Mouse (Mus musculus) brain, embryonic 14.5 days (tissue): ENCODE measurements at regions not wholly inside any gene's neighbourhood (a gene's known extent, or its start where the extent isn't known, plus 50 kb on each side); places are given as distances from the start of the nearest gene placed in this dataset.
A peak's percentile ranks its signal among the peaks of the same experiment; 100 is the strongest.

ENCODE experiments used
- DNase-seq: peaks from one replicate; pipeline ENCODE4 v3.0.0-alpha.2; 2011; ENCODE audit warnings: low read depth
- CTCF ChIP-seq: fragments of 200-500 bp; IDR thresholded peaks from 2 replicates; pipeline ENCODE4 v1.5.1; 2012; ENCODE audit warnings: inconsistent platforms, mild to moderate bottlenecking, moderate library complexity, borderline replicate concordance; ENCODE audit not compliant: insufficient read depth, insufficient read length; ENCODE audit errors: extremely low read depth
- POLR2A ChIP-seq: fragments of 200-500 bp; IDR thresholded peaks from 2 replicates; pipeline ENCODE4 v1.6.1; 2012; ENCODE audit warnings: mild to moderate bottlenecking, inconsistent platforms, borderline replicate concordance; ENCODE audit not compliant: poor library complexity, insufficient read depth, insufficient read length, severe bottlenecking; ENCODE audit errors: extremely low read depth

DNA sequence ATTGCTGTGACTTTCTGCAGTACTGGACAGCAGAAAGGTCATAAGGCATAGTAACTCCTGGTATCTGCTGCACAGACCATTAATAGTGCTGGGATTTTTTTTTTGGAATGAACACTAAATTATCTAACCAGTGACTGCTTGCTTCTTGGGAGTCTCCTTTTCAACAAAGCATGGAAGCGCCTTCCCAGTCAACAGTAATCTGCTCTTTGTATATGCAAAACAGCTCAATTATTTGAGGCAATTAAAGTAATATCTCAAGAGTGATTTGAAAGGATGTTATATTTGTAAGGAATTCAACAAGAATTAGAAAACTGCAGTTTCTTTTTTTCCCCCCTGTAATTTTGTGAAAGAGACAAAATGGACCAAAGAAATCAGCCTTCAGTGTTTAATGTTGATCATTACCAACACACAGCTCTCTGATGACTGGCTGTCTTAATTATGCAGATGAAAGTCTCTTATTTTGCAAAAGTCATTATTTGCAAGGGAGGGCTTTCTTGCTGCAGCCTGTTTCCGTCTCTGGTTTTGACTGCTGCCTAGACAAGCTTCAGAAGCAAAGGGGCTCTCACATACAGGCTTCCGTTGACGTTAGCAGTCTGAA, 260.3 kb upstream of the Arpp21 start:
- TF ChIP-seq POLR2A (no peak), CTCF (no peak)
- peak; percentile 67 for DNase-seq

DNA sequence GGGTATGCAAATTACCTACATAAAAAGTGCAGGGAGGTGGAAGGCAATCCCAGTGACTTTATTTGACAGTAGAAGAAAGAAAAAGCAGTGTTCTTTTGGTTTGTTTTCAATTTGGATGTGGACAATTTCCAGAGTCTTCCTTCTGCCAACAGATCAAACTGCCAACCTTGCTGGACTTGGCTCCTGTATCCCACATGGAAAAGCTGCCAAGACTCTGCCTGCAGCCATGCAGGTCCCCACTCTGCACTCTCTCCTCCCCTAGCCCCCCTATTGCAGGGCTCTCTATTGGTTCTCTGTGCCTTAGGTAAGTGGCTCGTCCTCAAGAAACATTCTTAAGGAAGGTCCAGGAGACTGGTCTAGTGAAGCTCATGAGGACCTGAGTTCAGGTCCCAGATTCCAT, 255.2 kb upstream of the Arpp21 start:
- TF ChIP-seq POLR2A (no peak), CTCF (no peak)
- DNase-seq: peak; percentile 82

DNA sequence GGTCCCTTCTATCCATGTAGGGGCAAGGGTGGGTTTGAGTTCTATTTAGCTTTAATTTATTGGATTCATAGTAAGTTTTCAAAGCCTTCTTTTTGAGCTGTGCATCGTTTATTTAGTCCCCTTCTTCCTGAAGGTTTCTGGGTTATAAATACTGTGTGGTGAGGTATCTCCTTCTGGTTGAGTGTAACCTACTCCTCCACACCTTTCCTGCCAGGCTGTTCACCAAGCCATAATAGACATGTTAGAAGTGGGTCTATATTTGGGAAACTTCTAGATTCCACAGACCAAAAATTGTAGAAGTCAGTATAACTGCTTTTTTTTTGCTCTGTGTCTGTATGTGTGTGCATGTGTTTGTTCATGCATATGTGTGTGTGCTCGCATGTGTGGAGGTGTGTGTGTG, 240.9 kb upstream of the Arpp21 start:
- no peak for DNase-seq
- no peak for TF ChIP-seq CTCF
- TF ChIP-seq POLR2A: no peak

DNA sequence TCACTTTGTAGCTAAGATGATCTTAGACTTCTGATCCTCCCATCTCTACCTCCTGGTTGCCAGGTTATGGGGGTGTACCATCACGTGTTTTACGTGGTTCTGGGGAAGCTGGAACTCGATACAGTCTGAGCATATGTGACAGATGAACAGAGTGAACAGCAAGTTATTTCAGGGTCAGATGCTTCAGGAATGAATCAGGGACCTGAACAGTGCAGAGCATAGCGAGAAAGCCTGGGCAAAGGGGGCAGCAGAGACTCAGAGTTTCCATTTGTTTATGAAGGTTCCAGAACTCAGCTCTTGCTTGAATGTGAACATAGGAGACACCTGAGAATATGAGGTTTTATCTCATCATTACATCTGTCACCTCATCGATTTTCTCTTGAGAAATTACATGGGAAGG, 221.9 kb upstream of the Arpp21 start:
- no peak for DNase-seq
- TF ChIP-seq POLR2A: no peak
- TF ChIP-seq CTCF: no peak

DNA sequence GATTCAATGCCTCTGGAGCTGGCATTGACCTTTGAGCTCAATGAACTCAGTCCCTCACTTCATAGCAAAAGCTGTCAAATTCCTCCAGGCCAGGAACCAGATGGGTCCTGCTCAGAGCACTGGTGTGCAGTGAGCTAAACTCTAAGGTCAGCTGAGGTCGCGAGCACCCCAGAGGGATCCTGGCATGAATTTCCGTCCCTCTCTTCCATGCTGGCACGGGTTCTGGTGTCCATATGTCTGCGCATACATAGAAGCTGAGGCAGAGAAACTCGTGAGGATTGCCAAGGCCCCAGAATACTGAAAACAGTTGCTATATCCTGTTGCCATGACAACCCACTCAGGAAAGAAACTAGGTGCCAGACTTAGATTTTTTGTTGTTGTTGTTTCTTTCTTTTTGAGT, 219.0 kb upstream of the Arpp21 start:
- DNase-seq: peak; percentile 94
- TF ChIP-seq CTCF (no peak), POLR2A (no peak)

DNA sequence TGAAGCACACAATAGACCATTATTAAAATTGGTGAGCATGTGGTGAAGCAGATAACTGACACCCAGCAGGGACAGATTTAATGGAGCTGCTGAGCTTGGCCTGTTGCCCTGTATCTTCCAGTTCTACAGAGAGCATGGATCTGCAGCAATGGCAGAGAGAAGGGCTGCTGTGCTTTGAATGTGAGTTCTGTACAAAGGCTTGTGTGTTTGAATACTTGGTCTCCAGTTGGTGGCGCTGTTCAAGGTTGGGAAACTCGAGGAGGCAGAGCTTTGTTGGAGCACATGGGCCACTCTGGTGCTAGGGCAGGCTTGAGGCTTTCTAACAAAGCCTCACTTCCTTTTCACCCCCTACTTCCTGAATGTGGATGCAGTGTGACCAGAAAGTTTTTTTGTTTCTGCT, 211.8 kb upstream of the Arpp21 start:
- peak; percentile 89 for DNase-seq
- TF ChIP-seq CTCF (peak; percentile 55; the same call in 1 of the 2 replicates), POLR2A (no peak)

DNA sequence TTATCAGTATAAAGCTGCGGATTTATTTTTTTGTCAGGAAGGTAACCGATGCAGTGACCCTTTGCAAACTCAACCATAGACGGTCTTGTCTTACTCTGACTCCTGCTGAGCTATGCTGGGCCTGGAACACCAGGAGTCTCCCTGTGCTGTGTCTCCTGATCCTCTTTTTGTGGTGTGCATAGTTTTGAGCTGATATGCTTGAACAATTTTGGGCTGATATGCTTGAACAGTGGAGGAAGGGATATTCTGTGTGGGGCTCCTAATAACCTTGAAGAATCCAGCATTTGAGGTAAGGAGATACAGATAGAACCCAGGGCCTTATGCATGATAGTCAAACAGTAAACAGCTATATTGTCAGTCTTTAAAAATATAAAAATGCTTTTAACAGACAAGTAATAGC, 211.2 kb upstream of the Arpp21 start:
- TF ChIP-seq CTCF (no peak), POLR2A (no peak)
- DNase-seq: peak; percentile 39

DNA sequence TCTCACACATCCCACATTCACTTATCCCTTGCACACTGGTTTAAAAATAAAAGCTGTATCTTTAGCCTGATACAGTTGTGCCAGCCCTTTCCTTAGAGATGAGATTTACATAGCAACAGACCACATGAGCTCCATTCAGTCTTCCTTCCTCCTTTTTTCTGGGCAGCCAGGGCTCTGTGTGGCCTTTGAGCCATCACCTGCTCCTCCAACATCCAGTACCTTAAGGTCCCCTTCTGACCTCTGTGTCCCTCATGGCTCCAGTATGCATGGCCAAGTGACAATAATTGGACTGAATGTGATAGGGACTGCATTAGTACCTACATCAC, 210.3 kb upstream of the Arpp21 start:
- TF ChIP-seq CTCF: no peak
- TF ChIP-seq POLR2A: no peak
- no peak for DNase-seq

DNA sequence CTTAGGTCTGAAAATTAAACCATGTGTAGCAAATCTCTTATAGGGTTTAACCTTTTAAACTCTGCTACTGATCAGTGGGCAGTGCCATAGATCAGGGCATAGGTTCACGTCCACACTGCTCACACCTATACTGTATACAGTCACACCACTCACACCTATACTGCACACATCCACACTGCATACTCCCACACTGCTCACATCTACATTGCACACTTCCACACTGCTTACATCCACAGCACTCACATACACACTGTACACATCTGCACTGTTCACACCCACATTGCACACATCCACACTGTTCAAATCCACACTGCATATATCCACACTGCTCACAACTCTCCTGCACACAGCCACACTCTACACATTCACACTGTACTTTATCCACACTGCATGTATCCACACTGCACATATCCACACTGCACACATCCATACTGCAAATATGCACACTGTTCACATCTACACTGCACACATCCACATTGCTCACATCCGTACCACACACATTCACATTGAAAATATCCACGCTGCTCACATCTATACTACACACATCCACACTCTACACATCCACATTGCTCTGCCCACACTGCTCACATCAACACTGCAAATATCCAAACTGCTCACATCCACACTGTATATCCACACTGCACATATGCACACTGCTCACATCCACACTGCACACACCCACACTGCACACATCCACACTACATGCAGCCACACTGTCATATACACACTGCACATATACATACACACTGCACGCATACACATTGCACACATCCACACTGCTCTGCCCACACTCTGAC, 209.7 kb upstream of the Arpp21 start:
- TF ChIP-seq CTCF (no peak), POLR2A (no peak)
- no peak for DNase-seq

DNA sequence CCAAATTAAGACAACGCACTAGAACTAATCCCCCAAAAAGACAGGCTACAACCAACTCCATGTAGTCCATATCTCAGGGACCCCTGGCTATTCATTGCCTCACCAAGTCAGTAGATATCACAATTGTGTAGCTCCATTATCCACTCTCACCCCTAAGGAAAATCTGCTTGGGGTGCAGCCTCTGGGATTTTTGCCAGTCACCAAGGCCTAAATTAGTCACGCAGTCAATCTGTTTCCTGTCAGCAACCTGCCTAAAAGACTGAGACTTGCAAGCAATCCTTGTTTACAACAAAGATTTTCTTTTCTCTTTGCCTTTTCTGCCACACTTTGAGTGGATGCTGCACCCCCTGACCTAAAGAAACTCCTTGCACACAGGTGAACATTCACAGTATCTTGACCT, 208.5 kb upstream of the Arpp21 start:
- peak; percentile 71 for DNase-seq
- TF ChIP-seq CTCF: no peak
- TF ChIP-seq POLR2A: no peak

DNA sequence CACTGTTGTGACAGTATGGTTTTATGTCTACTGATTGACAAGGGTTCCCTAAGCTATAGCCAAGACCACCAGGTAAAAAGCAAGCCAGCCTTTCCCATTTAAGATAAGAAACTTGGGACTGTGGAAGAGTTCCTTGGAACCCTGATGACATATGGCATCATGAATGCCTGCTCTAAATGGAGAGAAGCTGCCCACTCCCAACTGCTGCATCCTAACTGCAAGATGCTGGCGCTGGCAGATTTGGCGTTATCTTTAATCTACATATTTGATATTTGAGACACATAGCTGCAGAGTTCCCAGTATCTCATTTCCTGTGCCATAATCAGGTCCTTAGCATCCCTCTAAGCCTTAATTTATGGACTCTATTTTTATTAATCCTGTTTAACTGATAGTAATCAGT, 200.4 kb upstream of the Arpp21 start:
- no peak for TF ChIP-seq CTCF
- TF ChIP-seq POLR2A: no peak
- DNase-seq: no peak

DNA sequence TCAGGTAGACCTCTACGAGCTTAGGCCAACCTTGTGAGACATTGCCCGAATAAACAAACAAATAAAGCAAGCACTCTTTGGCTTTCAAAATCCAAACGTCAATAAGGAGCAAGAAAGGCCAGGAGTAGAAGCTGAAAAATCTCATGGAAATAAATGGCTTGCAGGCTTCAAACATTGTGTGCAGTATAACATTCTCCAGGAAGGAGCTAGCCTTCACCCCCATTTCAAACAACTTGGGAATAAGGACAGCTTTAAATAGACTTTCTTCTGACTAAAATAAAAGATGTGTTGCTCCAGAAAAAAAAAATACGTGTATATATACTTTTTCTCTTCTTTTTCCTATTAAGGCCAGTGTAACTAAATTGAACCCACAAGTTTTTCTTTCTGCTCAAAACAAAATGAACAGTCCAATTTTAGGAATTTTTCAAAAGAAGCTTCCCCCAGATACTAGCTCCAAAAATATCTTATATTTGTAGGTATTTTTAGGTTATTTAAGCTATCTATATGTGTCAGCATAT, 196.2 kb upstream of the Arpp21 start:
- no peak for TF ChIP-seq POLR2A
- no peak for TF ChIP-seq CTCF
- DNase-seq: no peak
